Mouse (Mus musculus): ENCODE measurements at regions not wholly inside any gene's neighbourhood (a gene's known extent, or its start where the extent isn't known, plus 50 kb on each side); places are given as distances from the start of the nearest gene placed in this dataset.

- TF ChIP-seq POLR2A (IDR thresholded peaks at IDR 0.05; ENCODE audit: borderline replicate concordance, low read depth, low read length) (no peak), CTCF (IDR thresholded peaks at IDR 0.05; ENCODE audit: low read depth, low read length) (no peak)
Observed at GRCm38 (mm10) chr17:84877176-84877863, 79.2 kb upstream of the Ppm1b start.

Data from bone marrow macrophage, adult 2 months (primary cell).